Mouse (Mus musculus) left cerebral cortex, adult 11 months (tissue): Measurements from ENCODE around the gene Pigk.
"Not testable (repeated sequence)": the region's sequence is repeated elsewhere in the genome, so short reads cannot be mapped to it uniquely, and the experiment has no call there.

Experiments
- DNase-seq: peaks from one replicate; pipeline ENCODE4 v3.0.0; 2022; ENCODE audit warnings: low spot score

Pigk gene

GRCm38 (mm10) chr3:152770056-152770455 is 56.2 kb downstream of the Pigk start:
- no peak for DNase-seq

DNA sequence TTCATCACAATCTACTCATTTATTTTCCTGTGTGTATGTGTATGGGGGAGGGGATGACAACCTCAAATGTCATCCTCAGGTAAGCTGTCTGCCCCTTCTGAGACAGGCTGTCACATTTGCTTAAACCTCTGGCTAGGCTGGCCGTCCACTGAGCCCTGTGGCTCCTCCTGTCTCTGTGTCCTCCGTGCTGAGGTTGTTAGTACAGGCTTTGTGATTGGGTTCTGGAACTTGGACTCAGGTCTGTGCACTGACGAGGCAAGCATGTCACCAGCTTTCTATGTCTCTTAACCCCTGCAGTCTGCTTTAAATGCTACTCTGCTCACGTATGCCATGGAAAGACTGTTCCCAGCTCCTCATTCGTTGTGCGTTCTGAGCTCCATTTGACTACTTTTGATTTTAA is 62.5 kb downstream of the Pigk start:
- DNase-seq, result no peak

DNA sequence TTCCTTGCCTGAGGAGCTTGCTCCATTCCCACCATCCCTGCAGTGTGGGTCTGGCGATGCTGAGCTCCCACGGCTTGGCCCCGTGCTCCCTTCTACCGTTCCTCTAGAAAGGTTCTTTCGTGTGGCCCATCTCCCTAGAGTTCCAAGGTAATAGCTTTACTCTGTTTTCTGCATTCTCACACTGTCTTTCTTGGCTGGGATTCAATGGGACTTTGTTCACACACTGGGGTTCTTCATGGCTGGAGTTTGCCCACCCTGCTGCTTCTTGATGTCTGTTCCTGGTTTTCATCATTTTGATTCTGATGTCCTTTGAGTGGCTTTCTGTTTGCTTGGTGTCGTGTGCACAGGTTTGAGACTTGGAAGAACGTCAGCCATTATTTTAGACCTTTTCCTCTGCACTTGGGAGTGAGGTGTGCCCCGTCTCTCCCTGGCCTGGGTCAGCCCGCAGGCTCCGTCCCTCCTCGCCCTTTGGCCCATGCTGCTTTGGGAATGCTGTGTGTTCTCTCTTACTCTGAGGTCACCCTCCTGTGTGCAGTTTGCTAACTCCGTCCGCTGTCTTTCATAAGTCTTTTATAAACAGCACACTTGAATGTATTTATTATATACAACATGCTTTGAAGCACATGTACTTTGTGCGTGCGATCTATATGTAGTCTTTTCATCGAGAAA is 63.1 kb downstream of the Pigk start:
- no peak for DNase-seq

DNA sequence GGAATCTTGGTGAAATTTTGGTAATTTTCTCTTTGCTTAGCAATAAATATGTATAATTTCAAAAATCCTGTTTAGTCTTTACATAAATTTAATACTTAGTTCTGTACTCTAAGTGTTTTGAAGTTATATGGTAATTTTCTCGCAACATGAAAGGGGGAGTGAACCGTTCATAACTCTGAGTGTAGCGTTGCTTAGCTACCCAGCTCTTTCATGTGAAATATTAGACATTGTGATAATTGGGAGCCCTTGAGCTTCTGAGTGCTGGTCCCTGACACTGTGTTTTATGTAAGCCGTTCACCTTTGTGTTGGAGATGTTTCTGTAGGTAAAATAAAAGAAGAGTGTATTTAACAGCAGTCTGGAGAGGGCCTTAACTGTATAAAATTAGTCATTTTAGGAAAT is 65.9 kb downstream of the Pigk start:
- no peak for DNase-seq

- no peak for DNase-seq
These were observed 69.9 kb downstream of the Pigk start for GRCm38 (mm10) chr3:152783792-152784191.

DNA sequence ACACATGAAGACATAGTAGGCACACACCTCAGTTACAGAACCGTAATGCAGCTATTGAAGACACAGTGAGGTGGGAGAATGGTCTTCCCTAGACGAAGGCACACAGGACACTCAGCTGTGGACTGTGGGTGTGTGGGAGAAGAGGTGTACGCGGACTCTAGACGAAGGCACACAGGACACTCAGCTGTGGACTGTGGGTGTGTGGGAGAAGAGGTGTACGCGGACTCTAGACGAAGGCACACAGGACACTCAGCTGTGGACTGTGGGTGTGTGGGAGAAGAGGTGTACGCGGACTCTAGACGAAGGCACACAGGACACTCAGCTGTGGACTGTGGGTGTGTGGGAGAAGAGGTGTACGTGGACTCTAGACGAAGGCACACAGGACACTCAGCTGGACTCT is 70.5 kb downstream of the Pigk start:
- DNase-seq, result not testable (repeated sequence)

GRCm38 (mm10) chr3:152788301-152788953 is 74.5 kb downstream of the Pigk start:
- DNase-seq, result not testable (repeated sequence)

DNA sequence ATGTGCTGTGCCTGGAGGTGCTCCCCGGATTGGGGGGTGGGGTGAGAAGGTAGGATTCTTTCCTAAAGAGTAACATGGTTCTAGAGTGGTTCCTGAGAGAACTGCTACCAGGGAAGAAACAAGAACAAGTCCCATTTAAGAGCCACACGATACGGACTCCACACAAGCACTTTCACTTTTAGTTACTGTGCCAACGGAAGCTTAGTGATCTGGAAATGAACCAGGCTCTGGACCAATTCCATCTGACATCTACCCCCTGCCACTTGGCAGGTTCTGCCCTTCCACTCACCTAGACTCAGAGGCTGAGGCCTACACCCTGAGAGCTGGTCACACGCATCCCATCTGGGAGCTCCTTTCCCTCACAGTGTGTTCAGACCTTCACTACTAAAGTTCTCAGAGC is 78.7 kb downstream of the Pigk start:
- DNase-seq, result no peak

GRCm38 (mm10) chr3:152793006-152793405 is 79.1 kb downstream of the Pigk start:
- DNase-seq, result no peak

DNA sequence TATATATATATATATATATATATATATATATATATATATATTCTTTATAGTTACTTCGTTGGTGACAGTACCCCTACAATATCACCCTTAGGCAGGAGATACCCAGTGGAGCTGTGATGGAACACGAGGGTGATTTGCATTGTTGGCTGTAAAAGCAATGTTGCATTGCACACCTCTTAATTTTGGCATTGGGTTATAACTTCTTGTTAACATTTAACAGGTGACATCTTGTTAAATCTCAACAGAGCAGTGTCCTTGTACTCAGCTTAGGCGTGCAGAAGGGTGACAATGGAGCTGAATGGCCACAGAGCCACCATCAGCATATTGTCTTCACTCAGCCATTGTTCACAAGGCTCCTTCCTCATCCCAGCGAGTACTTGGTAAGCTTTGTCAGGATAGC is 82.3 kb downstream of the Pigk start:
- DNase-seq, result no peak

DNA sequence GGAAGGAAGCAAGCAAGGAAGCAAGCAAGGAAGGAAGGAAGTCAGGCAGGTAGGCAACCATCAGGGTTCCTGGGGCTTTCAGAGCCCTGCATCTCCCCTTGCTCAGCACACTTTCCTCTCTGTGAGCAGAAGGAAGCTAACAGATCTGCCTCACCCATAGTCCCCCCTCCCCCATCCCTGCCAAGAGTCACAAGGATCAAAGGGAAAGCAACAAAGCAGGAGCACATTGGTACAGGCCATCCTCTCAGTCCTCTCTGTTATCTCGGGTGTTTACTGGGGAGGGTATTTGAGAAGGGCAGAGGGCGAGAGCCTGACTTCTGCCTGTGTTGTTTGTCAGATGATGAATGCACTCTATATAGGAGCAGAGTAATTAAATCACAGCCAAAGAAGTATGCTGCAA is 83.5 kb downstream of the Pigk start:
- DNase-seq, result no peak

DNA sequence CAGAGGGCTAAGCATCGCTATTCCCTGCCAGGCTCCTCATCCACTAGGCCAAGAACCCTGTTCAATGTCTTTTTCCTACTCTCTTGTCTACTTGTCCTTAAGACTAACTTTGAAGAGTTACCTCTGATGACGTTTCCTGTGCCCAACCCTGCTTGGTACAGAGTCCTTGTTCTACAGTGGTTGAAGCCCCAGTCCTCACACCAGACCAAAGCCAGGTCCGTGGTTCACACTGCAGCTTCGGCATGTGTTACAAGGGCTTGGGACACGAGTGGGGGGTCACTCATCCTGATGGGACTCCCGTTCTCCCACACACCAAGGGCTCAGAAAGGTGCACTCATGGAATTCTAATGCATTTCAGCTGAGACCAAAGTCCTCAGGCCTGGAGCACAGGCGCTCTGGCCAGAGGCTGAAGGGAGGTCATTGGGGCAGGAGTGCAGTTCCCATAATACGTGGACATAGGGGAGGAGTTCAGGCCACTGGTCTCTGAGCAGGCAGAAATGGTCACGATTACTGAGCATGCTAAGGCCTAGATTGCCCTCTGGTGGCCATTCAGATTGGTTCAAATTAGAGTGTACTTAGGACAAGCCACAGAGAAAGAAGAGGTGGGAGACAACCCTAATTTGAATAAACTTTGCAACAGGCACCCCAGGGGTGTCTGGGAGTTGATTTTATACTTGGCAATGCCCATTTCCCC is 86.0 kb downstream of the Pigk start:
- peak; percentile 18 for DNase-seq

- no peak for DNase-seq
These were observed 100.0 kb downstream of the Pigk start for GRCm38 (mm10) chr3:152813905-152814304.

GRCm38 (mm10) chr3:152815110-152815509 is 101.2 kb downstream of the Pigk start:
- no peak for DNase-seq

DNA sequence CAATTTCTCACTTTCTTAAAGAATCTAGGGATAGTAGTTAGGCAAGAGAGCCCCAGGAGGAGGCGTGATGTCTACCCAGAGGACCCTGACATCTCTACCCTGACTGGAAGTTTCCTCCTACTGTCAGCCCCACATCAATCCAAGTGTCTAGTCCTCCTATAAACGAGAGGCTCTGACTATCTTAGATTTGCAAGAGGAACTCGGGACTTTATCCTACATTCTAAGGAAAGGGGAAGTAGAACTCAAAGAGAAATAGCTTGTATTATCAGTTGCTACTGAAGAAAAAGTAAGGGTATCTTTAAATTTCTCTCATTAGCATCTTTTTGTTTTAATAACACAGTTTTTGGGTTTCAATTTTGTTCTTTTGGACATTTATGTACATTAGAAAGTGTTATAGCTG is 106.5 kb downstream of the Pigk start:
- no peak for DNase-seq

DNA sequence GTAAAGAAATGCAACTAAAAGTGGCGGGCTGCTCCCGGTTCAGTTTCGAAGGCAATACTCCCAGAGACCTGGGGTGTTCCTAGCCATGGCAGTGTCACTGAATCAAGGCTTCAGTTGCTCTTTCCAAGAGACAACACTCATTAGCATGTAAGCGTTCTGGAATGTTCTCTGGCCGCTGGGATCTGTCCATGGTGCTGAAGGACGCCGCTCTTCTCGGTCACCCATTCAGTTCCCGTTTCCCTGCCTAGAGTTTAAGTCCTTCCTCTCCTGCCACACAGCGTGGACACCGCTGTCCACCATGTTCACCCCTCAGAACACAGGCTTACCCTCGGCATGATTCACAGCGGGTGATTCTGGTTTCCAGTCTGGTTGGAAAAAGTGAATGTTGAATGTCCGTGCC is 107.3 kb downstream of the Pigk start:
- no peak for DNase-seq

DNA sequence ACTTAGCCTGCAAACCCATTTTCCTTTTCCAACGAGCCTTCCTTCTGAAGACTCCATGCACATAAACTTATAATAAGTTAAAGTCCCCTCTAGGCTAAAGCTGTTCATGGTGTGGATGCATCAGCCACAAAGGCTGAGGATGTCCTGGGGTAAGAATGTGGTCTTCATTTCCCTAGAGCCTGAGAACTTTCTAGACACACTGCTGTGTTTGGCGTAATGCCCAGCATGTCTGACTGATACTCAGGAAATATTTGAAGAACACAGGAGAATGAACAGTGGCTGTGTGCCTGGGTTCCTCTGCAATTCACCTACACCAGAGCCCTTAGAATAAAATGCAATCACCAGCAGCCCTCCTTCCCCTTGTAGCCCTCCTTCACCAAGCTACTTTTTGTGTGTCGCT is 117.5 kb downstream of the Pigk start:
- DNase-seq, result no peak

GRCm38 (mm10) chr3:152831974-152832373 is 118.1 kb downstream of the Pigk start:
- no peak for DNase-seq

DNA sequence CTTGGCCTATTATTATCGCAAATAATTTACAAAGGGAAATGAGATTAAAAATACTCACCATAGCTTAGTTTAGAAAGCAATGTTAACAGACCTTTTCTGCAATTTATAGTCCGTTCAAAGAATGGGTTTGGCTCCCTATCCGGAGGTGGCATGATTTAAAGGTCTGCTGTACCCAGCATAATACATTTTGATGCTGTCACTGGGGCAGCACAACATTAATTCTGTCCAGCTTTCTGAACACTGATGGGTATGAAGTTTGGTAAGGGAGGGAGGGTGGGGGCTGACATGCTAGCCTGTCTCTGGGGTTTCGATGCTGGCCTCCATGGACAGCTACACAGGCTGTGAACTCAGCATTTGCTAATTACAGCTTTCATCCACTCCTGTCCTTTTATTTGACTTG is 118.5 kb downstream of the Pigk start:
- no peak for DNase-seq

GRCm38 (mm10) chr3:152837407-152837806 is 123.5 kb downstream of the Pigk start:
- no peak for DNase-seq

- peak; percentile 33 for DNase-seq
These were observed 124.0 kb downstream of the Pigk start for GRCm38 (mm10) chr3:152837938-152838337.

- DNase-seq, result peak; percentile 8
These were observed 127.4 kb downstream of the Pigk start for GRCm38 (mm10) chr3:152841264-152841663.

GRCm38 (mm10) chr3:152842648-152843047 is 128.7 kb downstream of the Pigk start:
- no peak for DNase-seq
